Mouse (Mus musculus) layer of hippocampus, postnatal 25 days (tissue): ENCODE results near the gene Tcea2. TPM values are rescaled to one million over a fixed set of nuclear protein-coding genes. Genes with fewer than 3 reads are reported as not detected.

ENCODE experiments used
- DNase-seq, 2 experiments: peaks; one replicate each; pipeline ENCODE4 v3.0.0; 2022; ENCODE audit warnings: mixed read lengths in 2 of 2, low spot score in 1 of 2; ENCODE audit errors: extremely low spot score in 1 of 2
- total RNA-seq, 2 experiments: library from RNA; stranded (reverse); gene quantifications; 2 replicates each; pipeline ENCODE4 v1.2.3; 2021

The Tcea2 gene
- total RNA-seq, 2 experiments from 2014 or later, result 53.7 to 65.7 TPM

- no peak for DNase-seq
These were observed 18.1 kb downstream of the Tcea2 start, which contains the start of gene Lkaaear1 for GRCm38 (mm10) chr2:181698241-181698640. Gene Lkaaear1, minus strand, starts transcription at chr2:181698442.

GRCm38 (mm10) chr2:181706668-181707067 is 26.6 kb downstream of the Tcea2 start:
- DNase-seq, result no peak

GRCm38 (mm10) chr2:181713749-181714148 is 33.6 kb downstream of the Tcea2 start:
- DNase-seq, result no peak

GRCm38 (mm10) chr2:181714903-181715326 is 34.8 kb downstream of the Tcea2 start, which contains the start of gene Oprl1:
Gene Oprl1, plus strand, starts transcription at chr2:181715016.
- peak; percentile 44 to 58 for DNase-seq

- no peak for DNase-seq
These were observed 35.3 kb downstream of the Tcea2 start for GRCm38 (mm10) chr2:181715382-181715781.

- no peak for DNase-seq
These were observed 36.9 kb downstream of the Tcea2 start for GRCm38 (mm10) chr2:181716991-181717390.

GRCm38 (mm10) chr2:181720061-181720460 is 40.0 kb downstream of the Tcea2 start:
- no peak for DNase-seq

- DNase-seq, result no peak
These were observed 41.1 kb downstream of the Tcea2 start for GRCm38 (mm10) chr2:181721200-181721599.

- DNase-seq, result peak in 1 of 2 experiments; percentile 49
These were observed 42.1 kb downstream of the Tcea2 start for GRCm38 (mm10) chr2:181722213-181722612.

GRCm38 (mm10) chr2:181727659-181728262 is 47.7 kb downstream of the Tcea2 start:
- no peak for DNase-seq

GRCm38 (mm10) chr2:181730051-181730450 is 49.9 kb downstream of the Tcea2 start:
- no peak for DNase-seq

Other genes with a start within 250 kb of the Tcea2 start
- 1 to 10 TPM; 6.7 to 7.3 TPM for gene Zbtb46, start 220.9 kb upstream of the Tcea2 start, total RNA-seq
- gene Abhd16b, start 187.1 kb upstream of the Tcea2 start, total RNA-seq, result not detected
- gene Tpd52l2, start 183.2 kb upstream of the Tcea2 start, total RNA-seq, result 10 to 100 TPM; 75.4 to 79.1 TPM
- 100 to 1,000 TPM; 272 to 281 TPM for gene Dnajc5, start 159.8 kb upstream of the Tcea2 start, total RNA-seq
- 10 to 100 TPM; 53.3 to 73.1 TPM for gene Uckl1, start 95.4 kb upstream of the Tcea2 start, total RNA-seq
- 10 to 100 TPM; 57.9 to 58.8 TPM for gene Prpf6, start 88.4 kb upstream of the Tcea2 start, total RNA-seq
- gene Zfp512b, start 87.5 kb upstream of the Tcea2 start, total RNA-seq, result 100 to 1,000 TPM in 1 of 2 experiments, 10 to 100 TPM in 1; 82.8 to 114 TPM
- 10 to 100 TPM; 11.7 to 14.2 TPM for gene Samd10, start 81.1 kb upstream of the Tcea2 start, total RNA-seq
- 1 to 10 TPM in 1 of 2 experiments, under 1 TPM in 1; 0.49 to 1.0 TPM for gene Gm29797, start 23.3 kb upstream of the Tcea2 start, total RNA-seq
- 10 to 100 TPM; 10.6 to 14.8 TPM for gene Sox18, start 8.7 kb upstream of the Tcea2 start, total RNA-seq
- 10 to 100 TPM; 32.2 to 39.5 TPM for gene Rgs19, start 13.7 kb downstream of the Tcea2 start, total RNA-seq
- gene Lkaaear1, start 18.1 kb downstream of the Tcea2 start, total RNA-seq, result not detected
- gene Oprl1, start 34.7 kb downstream of the Tcea2 start, total RNA-seq, result 10 to 100 TPM; 44.6 to 52.6 TPM
- 10 to 100 TPM; 26.4 to 34.5 TPM for gene Myt1, start 83.0 kb downstream of the Tcea2 start, total RNA-seq
- 10 to 100 TPM; 84.9 to 86.9 TPM for gene Pcmtd2, start 157.5 kb downstream of the Tcea2 start, total RNA-seq
- gene Polr3k, start 184.0 kb downstream of the Tcea2 start, total RNA-seq, result 10 to 100 TPM; 26.0 to 27.9 TPM